Mouse (Mus musculus): ENCODE results near the gene B4galt3. TPM values are rescaled to one million over a fixed set of nuclear protein-coding genes. Genes with fewer than 3 reads are reported as not detected.
A peak's percentile ranks its signal among the peaks of the same experiment; 100 is the strongest.

Gene B4galt3
- polyA plus RNA-seq, 2 experiments from 2014 or later: 56.0 to 93.6 TPM

DNA sequence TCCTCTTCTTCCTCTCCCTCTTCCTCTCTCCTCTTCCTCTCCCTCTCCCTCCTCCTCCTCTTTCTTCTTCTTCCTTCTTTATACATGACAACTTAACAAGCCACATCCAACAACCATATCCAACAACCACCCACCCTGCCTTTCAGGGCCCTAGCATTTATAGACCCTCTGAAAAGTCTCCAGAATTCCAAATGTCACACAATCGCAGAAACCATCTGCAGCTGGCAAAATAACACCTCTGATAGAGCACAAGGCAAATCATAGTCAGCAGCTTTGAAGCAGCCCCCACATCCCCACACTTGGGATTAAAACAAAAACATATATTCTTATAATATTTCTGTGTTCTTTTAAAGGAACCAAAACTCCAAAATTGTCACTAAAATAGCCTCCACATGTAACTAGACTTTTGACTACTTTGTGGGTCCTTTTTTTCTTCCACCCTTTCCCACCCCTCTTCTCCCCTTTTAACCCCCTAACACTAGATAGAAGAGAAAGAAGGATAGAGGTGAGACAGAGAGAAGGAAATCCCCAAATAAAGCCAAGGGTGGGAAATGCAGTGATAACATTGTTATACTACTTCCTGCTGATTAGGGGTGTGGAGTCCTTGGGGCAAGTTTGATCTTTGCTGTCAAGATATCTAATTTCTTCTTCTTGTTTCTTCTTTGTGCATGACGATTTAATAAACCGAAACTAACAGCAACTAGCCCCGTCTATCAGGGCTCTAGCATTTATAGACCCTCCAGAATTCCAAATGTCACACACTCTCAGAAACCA, 4.0 kb upstream of the B4galt3 start:
- no peak for ATAC-seq

DNA sequence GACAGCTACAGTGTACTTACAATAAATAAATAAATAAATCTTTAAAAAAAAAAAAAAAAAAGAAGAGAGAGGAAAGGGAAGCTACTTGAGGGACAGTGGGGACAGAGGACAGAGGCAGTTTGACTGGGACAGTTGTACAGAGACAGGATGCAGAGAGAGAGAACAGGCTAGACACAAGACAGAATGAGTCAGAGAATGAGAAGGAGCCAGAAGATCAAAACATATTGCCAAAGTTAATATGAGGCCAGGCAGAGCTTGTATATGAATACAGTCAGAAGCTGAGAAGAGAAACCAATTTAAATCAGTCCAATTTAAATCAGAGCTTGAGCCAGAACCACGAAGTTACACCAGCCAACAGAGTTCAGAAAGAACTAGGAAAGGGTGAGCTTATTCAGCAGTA, 1.8 kb upstream of the B4galt3 start:
- no peak for ATAC-seq

DNA sequence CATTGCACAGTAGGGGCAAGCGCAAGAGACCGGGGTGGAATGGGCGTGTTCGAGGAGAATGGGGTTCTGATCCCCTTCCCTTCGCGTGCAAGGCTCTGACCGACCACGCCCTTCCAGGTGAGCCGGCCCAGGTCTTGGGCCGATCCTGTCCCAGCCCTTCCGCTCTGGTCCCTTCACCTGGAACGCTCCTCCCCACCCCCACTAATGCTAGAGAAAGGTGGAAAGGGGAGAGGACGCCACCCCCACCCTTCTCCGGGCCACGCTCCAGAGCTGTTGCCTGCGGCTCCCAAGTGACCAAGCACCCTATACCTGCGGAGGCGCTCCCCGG, 409 bp downstream of the B4galt3 start:
- ATAC-seq: peak; percentile 46

DNA sequence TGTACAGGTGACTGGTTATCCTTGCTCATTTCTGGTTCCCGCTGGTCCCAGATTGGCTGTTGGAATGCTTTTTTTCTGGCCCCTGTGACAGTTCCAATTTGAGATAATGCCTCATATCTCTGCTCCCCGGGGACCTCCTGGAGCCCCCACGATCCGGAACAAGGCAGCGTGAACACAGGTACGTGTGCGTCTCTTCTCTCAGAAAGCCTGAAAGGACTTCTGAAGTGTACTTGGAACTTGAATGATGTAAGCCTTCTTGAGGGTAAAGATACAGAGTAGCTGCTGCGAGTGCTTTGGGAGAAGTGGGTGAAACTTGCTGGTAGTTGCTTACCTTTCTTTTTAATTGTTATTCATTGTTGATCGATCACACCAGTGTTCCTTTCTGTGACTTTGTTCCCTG, 1.1 kb downstream of the B4galt3 start:
- no peak for ATAC-seq

DNA sequence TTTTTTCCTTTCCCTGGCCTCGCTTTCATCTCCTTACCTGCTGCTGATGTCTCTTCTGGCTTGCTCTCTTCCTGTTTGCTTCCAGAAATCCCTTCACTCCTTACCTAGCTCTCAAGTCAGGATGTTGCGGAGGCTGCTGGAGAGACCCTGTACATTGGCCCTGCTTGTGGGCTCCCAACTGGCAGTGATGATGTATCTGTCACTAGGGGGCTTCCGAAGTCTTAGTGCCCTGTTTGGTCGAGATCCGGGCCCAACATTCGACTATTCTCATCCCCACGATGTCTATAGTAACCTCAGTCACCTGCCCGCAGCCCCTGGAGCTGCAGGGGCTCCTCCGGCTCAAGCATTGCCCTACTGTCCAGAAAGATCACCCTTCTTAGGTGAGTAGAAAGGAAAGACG, 1.5 kb downstream of the B4galt3 start:
- ATAC-seq: no peak

DNA sequence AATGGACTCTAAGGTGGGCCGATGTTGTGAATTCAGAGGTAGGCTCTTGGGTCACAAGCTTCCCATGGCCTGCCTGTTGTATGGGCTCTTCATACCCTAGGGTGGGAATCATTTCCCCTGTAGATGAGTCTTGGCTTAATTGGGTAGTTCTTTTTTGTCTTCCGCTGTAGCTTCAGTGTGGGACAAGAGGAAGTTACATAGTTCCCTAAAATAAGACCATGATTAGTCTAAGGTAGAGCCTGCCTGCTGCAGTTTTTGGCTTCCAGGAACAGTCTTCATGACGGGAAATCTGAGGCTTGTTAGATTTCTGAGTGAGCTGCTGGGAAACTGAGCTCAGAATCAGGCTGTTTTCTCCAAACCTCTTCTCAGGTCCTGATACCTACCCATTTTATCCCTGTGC, 2.0 kb downstream of the B4galt3 start:
- ATAC-seq: no peak

DNA sequence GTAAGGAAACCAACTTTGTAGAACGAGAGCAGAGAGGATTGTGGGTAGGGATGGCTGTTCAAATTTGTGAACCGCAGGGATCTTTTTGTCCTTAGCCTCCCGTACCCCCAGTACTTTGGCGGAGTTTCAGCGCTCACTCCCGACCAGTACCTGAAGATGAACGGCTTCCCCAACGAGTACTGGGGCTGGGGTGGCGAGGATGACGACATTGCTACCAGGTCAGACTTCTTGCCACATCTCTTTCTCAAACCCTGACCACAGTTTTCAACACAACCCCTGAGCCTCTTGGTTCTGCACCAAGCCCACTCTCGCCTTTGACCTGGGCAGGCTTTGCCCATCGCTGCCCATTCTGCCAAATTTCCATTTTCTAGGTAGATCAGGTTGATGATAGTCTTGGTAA, 4.0 kb downstream of the B4galt3 start:
- no peak for ATAC-seq

DNA sequence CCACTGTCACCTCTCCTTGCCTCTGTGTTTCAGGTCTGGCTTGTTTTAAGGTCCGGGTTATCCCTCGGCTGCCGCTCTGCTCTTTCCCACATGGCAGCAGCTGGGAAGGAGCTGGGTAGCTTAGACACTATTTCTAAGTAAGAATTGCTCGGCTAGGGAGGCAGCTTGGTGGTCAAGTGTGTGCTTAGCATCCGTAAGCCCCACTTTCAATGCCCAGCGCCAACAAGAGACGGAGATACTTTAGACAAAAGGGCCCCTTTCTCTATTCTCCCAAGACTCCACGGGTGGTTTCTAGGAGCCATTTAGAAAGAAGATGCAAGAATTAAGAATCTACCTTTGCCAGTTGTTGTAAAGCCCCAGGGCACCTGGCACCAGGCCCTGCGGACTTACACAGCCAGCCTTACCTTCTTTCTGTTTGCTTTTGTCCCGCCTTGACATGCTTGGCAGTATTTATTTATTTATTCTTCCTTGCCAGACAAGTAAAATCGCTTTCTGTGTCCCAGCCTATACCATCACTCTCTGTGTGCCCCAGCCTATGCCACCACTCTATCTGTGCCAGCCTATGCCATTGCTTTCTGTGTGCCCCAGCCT, 5.1 kb downstream of the B4galt3 start:
- ATAC-seq: no peak

DNA sequence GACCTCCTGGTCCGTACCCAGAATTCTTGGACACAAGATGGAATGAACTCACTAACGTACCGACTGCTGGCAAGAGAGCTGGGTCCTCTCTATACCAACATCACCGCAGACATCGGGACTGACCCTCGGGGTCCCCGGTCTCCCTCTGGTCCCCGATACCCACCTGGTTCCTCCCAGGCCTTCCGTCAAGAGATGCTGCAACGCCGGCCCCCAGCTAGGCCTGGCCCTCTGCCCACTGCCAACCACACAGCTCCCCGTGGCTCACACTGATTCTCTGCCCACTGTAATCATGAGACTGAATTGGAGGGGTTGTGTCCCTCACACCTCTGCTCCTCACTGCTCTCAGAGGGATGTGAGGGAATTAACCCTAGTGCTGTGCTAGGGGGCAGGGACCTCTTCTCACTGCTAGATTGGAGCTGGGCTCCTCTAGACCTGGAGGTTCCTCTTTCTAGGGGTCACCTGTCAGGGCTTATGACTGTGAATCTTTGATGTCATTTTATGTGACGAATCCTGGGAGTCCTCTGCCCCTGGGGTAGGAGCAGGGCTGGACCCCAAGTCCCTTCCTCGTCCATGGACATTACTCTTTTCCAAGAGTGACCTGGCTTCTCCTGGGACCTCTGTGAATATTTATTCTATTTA, 6.1 kb downstream of the B4galt3 start:
- ATAC-seq: no peak

DNA sequence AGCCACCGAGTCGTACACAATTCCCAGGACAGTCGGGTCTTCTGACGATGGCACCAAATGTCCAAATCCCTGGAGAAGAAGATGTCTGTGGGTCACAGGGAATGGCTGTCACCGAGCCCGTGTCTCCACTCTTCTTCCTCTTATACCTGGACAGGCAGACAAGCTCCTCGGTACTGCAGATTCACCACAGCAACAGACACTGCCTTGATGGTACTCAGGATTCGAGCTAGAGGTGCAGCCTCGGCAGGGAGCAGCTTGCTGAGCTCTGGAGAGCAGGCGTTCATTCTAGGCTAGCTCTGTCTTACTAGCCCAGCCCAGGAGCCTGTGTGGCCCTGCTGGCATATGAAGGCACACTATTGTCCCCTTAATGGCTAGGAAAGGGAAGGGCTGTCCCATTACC, 7.6 kb downstream of the B4galt3 start:
- ATAC-seq: no peak

DNA sequence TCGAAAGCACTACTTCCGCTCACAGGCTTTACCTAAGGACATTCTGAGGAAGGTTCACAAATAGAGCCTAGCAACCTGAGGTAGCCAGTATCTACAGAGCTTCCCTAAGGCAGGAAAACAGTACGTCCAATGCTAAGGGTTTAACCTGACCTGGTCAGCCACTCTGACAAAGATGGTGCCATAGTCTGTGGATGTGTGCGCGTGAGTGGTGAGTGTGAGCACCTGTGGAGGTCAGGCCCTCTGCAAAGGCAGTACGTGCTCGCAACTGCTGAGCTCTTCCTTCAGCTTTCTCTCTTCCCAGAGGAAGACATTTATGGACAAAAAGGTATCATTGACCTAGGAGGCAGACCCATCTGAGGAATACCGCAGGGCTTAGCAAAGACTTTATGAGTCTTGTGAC, 8.3 kb downstream of the B4galt3 start:
- no peak for ATAC-seq

DNA sequence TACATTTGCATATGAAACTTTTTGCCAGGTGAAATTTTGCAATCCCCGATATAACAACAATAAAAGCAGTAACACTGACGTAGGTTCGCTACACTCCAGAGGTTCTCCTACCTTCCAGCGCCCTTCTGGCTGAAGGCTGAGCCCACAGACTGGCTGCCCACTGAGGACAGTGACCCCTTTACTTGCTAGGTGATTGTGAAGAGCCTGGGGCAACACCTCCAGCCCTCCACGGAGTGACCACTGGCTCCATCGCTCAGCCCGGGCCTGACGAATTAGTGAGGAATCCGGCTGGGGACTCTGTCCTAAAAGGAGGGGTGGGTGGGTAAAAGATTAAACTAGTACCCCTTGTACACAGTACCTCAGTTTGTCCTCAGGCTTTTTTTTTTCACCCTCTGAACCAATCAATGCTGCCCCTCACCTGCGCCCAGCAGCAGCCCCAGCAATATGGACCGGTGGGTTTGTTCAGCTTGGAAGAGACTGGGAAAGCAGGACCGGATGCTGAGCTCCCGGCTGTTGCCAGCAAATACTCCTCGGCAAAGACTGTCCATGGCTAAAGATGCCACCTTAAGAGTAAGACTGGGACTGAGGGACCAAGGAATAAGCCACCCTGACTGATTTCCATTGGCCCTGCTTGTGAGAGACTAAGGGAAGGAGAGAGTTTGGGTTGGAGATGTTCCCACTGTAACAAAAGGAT, 9.0 kb downstream of the B4galt3 start:
- no peak for ATAC-seq

DNA sequence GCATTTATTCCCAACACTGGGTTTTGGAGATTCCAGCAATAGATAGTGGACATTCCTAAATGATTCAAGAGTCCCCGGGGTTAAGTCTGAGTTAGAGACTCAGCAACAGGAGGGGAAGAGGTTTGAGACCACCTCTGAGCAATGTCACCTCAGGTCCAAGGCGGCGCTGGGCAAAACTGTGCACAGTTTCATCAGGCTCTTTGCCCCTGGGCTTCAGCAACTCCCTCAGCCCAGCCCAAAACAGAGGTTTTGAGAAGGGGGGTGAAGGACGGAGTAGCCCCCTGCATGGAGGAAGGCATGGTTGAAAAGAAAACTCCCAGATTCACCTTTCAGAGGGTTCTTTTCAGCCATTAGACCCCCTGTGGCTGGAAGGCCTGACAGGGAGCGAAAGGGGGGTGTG, 9.6 kb downstream of the B4galt3 start:
- no peak for ATAC-seq

DNA sequence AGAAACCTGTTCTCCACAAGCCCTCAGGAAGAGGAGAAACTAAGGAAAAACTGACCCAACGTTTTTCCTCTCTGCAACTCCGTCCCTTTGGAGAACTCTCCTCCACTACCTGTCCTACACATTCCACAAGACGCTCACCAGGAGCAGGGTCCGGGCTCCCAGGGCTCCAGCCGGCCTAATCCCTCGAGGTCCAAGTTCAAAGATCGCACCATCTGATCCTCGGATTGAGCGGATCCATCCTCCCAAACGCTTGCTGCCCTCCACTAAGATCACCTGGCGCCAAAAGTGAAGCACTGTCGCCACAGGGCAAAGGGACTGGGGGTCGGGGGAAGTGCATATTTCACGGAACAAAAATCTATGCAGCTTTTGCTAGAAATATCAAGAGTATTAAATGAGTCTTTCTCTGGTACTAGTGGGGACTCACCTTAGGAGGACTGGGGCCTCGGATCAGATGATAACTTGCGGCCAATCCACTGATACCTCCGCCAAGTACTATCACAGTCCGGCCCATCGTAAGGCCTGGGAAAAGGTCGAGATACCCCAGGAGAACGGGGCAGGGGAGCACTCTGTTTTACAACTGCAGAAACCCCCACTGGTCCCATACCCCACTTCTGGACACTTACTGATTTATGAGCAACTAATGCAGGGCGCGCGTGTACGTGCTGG, 10.3 kb downstream of the B4galt3 start:
- peak; percentile 0 for ATAC-seq

DNA sequence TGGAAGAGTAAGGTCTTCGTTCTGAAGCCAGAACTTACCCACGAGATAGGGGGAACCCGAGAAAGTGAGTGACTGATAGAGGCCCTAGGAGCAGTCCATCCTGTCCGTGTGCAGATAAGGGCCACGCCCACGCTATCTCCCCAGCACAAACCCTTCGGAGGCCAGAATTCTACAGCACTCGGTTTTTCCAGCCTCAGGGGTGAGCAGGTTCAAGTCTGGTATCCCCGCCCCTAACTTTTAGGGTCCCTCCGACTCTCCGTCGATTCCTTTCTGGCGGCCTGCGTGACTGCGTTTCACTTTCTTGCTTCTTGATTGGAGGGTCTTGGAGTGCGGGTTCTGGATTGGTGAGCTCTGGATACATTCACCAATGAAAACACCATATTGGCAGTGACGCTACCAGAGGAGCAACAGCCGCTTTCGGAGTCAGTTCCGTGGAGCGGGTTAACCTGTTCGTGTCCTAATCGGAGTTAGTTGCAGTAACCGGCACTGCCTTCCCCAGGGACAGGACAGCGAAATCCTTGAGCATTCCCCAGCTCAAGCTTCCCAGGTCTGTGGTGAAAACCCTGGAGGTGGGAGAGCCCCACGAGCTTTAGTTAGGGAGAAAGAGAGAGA, 10.9 kb downstream of the B4galt3 start, which contains the start of gene Ppox:
Gene Ppox (minus strand): TSS at position 271 of the 612 bp plus-strand sequence.
- peak; percentile 99 for ATAC-seq

DNA sequence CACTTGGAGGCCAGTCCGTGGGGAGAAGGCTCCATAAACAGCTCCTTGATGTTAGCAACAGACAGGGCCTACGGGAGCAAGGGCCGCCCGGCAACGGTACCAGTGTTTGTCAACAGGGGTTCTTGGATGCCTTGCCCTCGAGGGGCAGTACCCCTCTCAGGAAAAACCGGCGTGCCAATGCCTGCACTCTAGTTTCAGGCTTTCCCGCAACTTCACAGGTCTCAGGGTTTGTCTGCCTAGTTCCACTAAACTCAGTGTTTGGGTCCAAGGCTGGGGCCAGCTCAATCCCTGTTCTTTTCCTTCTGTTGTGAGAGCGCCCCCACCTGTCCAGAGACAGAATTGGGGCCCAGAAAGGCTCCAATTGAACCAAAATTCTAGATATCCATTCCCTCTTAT, 11.4 kb downstream of the B4galt3 start:
- ATAC-seq: peak; percentile 44

DNA sequence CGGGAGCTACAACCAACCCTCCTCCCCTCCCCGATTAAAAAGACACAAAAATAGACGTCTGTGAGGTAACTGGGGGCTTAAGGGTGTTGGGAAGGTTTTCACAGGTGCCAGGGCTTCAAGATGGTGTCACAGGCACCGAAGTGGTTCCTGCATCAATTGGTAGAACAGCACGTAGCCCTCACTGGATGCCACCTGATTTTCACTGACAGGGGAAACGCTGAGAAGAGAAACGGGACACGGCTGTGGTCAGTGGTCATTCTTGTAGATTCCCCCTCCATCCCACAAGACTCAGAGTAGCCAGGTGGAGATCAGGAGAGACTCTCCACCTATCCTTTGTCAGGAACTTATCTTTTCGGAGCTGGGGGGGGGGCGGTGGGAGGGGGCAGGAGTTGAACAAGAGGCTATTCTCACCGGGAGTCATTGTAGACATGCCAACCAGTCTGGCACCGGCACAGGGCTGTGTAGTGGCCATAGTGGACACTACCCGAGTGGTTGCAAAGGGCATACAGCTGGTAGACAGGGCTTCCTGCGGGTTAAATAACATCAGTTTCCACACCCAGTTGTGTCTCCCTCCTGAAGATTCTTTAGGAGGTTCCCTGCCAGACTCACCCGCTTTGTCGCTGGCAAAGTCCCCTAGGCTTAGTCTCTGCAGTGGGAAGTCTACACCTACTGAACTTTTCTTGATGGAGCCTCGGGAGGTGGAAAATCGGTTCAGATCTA, 12.1 kb downstream of the B4galt3 start:
- no peak for ATAC-seq

DNA sequence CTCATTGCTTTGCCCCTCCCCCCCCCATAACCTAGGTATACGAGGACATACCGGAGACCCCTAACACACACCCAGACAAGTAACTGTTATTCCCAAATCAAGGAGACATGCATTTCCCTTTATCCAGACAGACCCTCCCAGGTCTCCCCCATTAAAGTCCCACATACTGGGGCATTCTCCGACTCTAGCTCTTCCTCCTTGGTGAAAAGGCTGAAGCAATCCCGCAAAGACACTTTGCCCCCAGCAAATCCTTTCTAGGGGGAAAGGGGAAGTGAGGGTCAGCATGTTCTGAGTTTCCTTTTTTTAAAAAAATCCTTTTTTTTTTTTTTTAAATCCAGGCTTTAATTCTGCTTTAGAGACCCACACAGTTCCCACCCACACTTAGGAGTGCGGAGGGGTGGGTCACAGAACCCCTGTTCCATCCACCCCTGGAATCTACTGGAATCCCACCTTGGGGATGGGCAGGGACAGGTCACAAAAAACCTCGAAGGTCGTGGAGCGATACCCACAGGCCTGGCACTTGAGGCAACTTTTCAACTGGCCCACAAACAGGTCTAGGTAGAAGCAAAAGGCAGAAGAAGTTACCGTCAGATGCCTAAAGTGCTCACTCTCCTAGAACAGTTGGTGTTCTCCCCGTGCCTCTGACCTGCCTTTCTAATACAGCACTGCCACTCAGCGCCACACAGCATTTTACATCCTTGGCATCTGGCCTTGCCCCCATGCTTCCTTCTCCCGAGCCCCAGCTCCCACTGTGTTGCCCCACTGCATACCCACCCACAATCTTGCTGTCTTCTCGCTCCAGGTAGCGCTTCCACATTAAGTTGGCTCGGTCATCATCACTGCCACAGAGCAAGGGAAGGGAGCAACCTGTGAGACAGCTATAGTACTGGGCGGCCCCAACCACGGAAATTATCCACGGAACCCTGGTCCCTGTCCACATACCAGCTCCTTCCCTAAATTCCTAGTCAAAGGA, 13.3 kb downstream of the B4galt3 start:
- ATAC-seq: no peak

DNA sequence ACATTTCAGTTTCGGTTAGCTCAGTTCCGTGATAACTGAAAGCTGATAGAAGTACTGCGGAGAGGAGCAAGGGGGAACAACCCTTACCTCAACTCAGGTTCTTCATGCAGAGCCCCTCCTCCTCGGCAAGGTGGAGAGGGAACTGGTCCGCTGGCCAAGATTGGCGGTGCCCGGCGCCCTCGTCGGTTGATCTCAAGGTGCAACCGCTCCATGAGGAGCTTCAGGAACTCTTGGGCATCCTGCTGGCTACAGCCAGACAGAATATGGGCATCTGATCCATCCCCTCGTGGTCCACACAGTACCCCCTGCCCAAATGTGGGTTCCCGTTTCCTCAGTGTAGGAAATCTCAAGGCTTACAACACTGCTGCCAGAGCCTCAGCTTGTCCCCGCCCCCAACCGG, 14.4 kb downstream of the B4galt3 start:
- ATAC-seq: no peak

DNA sequence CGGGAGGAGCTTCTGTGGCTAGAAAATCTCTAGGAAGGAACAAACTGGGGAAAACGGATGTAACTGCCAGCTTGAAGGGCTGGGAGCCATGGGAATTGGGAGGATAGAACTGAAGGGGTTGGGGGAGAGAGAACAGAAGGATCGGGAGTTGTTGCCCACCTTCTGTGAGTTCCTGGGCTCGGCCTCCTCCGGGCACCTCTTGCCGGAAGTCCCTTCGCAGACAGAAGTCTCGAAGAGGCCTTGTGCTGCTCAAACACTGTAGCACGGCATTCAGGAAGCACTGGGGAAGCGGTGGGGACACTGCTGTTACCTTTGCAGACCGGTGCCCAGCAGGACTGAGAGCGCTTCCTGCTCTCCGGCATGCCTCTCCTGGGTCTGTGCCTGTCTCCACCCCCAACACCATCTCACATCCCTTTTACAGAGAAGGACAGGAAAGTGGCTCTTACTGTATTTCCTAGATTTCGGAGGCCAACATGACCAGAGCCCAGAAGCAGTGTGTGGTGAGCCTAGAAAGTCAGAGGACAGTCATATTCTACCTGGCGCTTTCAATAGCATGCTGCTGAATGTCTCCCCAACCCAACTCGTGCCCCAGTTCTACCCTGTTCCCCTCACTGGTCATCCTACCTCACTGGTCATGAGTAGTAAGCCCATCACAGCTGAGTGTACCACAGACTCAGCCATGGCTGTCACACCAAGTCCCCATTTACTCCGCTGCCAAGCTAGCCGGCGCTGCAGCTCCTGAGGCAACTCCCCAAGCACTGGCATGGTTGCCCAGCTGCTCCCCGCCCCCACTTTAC, 15.2 kb downstream of the B4galt3 start:
- ATAC-seq: no peak
